Mouse (Mus musculus): Measurements from ENCODE around the gene Tacr2. TPM values are rescaled to one million over a fixed set of nuclear protein-coding genes. Genes with fewer than 3 reads are reported as not detected.

Gene Tacr2
- polyA plus RNA-seq, 1 experiment from 2014 or later: not detected

GRCm38 (mm10) chr10:62305090-62305489, 52.9 kb downstream of the Tacr2 start:
- Histone ChIP-seq H3K36me3 (ENCODE audit: control insufficient read depth, insufficient read depth, low read length) (peaks cover 85% of the 10 kb centered on the region), H3K4me2 (ENCODE audit: low read length) (no peak overlapping the region), H3K27me3 (ENCODE audit: control insufficient read depth, insufficient read depth, low read length) (no peaks in the 10 kb centered on the region), H3K9ac (ENCODE audit: low read length) (no peak overlapping the region), H3K4me1 (ENCODE audit: control insufficient read depth in 2 of 2, insufficient read depth in 2 of 2, low read length in 2 of 2) (peaks cover 6 to 23% of the 10 kb centered on the region in 2 experiments), H3K27ac (replicated peaks in 1 of 2; ENCODE audit: control insufficient read depth in 1 of 2, insufficient read depth in 1 of 2, low read depth in 2 of 2, low read length in 2 of 2) (no peak overlapping the region), H3K9me3 (ENCODE audit: control insufficient read depth, low read length) (no peaks in the 10 kb centered on the region), H3K4me3 (ENCODE audit: control insufficient read depth in 1 of 2, insufficient read depth in 1 of 2, low read depth in 1 of 2, low read length in 2 of 2) (no peak overlapping the region)
- ATAC-seq (ENCODE audit: insufficient number of reproducible peaks, insufficient read depth, low FRiP score, low read depth): no peak
- WGBS: 78% methylated on average over 6 of the region's 6 CpGs

- Histone ChIP-seq H3K4me1 (ENCODE audit: control insufficient read depth in 2 of 2, insufficient read depth in 2 of 2, low read length in 2 of 2) (peaks cover 4 to 20% of the 10 kb centered on the region in 2 experiments), H3K36me3 (ENCODE audit: control insufficient read depth, insufficient read depth, low read length) (peaks cover 77% of the 10 kb centered on the region), H3K4me3 (ENCODE audit: control insufficient read depth in 1 of 2, insufficient read depth in 1 of 2, low read depth in 1 of 2, low read length in 2 of 2) (no peak overlapping the region), H3K9me3 (ENCODE audit: control insufficient read depth, low read length) (no peaks in the 10 kb centered on the region), H3K27ac (replicated peaks in 1 of 2; ENCODE audit: control insufficient read depth in 1 of 2, insufficient read depth in 1 of 2, low read depth in 2 of 2, low read length in 2 of 2) (peak overlapping the region; percentile 11 to 57; a peak in 2 of 4 replicates), H3K9ac (ENCODE audit: low read length) (no peak overlapping the region), H3K4me2 (ENCODE audit: low read length) (no peak overlapping the region), H3K27me3 (ENCODE audit: control insufficient read depth, insufficient read depth, low read length) (no peaks in the 10 kb centered on the region)
- WGBS: 17% methylated on average over 3 of the region's 3 CpGs
- 0 out of 2 replicates have a peak, but pooled peaks have one; percentile 32 for ATAC-seq (ENCODE audit: insufficient number of reproducible peaks, insufficient read depth, low FRiP score, low read depth)
Observed at GRCm38 (mm10) chr10:62306483-62306882, 54.2 kb downstream of the Tacr2 start.

GRCm38 (mm10) chr10:62308896-62309491, 56.8 kb downstream of the Tacr2 start:
- no peak overlapping the region for H3K27ac ChIP-seq (replicated peaks in 1 of 2; ENCODE audit: control insufficient read depth in 1 of 2, insufficient read depth in 1 of 2, low read depth in 2 of 2, low read length in 2 of 2)
- H3K4me1 ChIP-seq (ENCODE audit: control insufficient read depth in 2 of 2, insufficient read depth in 2 of 2, low read length in 2 of 2): peaks cover 12 to 30% of the 10 kb centered on the region in 2 experiments
- H3K9ac ChIP-seq (ENCODE audit: low read length): no peak overlapping the region
- no peak overlapping the region for H3K4me3 ChIP-seq (ENCODE audit: control insufficient read depth in 1 of 2, insufficient read depth in 1 of 2, low read depth in 1 of 2, low read length in 2 of 2)
- no peak overlapping the region for H3K4me2 ChIP-seq (ENCODE audit: low read length)
- 91% methylated on average over 11 of the region's 11 CpGs for WGBS
- no peak for ATAC-seq (ENCODE audit: insufficient number of reproducible peaks, insufficient read depth, low FRiP score, low read depth)
- peaks cover 63% of the 10 kb centered on the region for H3K36me3 ChIP-seq (ENCODE audit: control insufficient read depth, insufficient read depth, low read length)
- no peaks in the 10 kb centered on the region for H3K27me3 ChIP-seq (ENCODE audit: control insufficient read depth, insufficient read depth, low read length)
- H3K9me3 ChIP-seq (ENCODE audit: control insufficient read depth, low read length): no peaks in the 10 kb centered on the region

- no peak overlapping the region for H3K27ac ChIP-seq (replicated peaks in 1 of 2; ENCODE audit: control insufficient read depth in 1 of 2, insufficient read depth in 1 of 2, low read depth in 2 of 2, low read length in 2 of 2)
- H3K27me3 ChIP-seq (ENCODE audit: control insufficient read depth, insufficient read depth, low read length): no peaks in the 10 kb centered on the region
- H3K9me3 ChIP-seq (ENCODE audit: control insufficient read depth, low read length): no peaks in the 10 kb centered on the region
- peaks cover 63% of the 10 kb centered on the region for H3K36me3 ChIP-seq (ENCODE audit: control insufficient read depth, insufficient read depth, low read length)
- ATAC-seq (ENCODE audit: insufficient number of reproducible peaks, insufficient read depth, low FRiP score, low read depth): no peak
- H3K4me1 ChIP-seq (ENCODE audit: control insufficient read depth in 2 of 2, insufficient read depth in 2 of 2, low read length in 2 of 2): peaks cover 17 to 36% of the 10 kb centered on the region in 2 experiments
- no peak overlapping the region for H3K4me3 ChIP-seq (ENCODE audit: control insufficient read depth in 1 of 2, insufficient read depth in 1 of 2, low read depth in 1 of 2, low read length in 2 of 2)
- no peak overlapping the region for H3K4me2 ChIP-seq (ENCODE audit: low read length)
- WGBS: 85% methylated on average over 5 of the region's 5 CpGs
- H3K9ac ChIP-seq (ENCODE audit: low read length): no peak overlapping the region
Observed at GRCm38 (mm10) chr10:62309593-62309992, 57.4 kb downstream of the Tacr2 start.

- peaks cover 17 to 38% of the 10 kb centered on the region in 2 experiments for H3K4me1 ChIP-seq (ENCODE audit: control insufficient read depth in 2 of 2, insufficient read depth in 2 of 2, low read length in 2 of 2)
- 0 out of 4 replicates have a peak overlapping the region, but pooled peaks of 1 of the 2 experiments have one; percentile 24 for H3K27ac ChIP-seq (replicated peaks in 1 of 2; ENCODE audit: control insufficient read depth in 1 of 2, insufficient read depth in 1 of 2, low read depth in 2 of 2, low read length in 2 of 2)
- 0 out of 2 replicates have a peak overlapping the region, but pooled peaks have one; percentile 18 for H3K9ac ChIP-seq (ENCODE audit: low read length)
- H3K4me3 ChIP-seq (ENCODE audit: control insufficient read depth in 1 of 2, insufficient read depth in 1 of 2, low read depth in 1 of 2, low read length in 2 of 2): no peak overlapping the region
- H3K4me2 ChIP-seq (ENCODE audit: low read length): no peak overlapping the region
- ATAC-seq (ENCODE audit: insufficient number of reproducible peaks, insufficient read depth, low FRiP score, low read depth): no peak
- no peaks in the 10 kb centered on the region for H3K9me3 ChIP-seq (ENCODE audit: control insufficient read depth, low read length)
- no peaks in the 10 kb centered on the region for H3K27me3 ChIP-seq (ENCODE audit: control insufficient read depth, insufficient read depth, low read length)
- peaks cover 63% of the 10 kb centered on the region for H3K36me3 ChIP-seq (ENCODE audit: control insufficient read depth, insufficient read depth, low read length)
- 56% methylated on average over 10 of the region's 10 CpGs for WGBS
Observed at GRCm38 (mm10) chr10:62310259-62311039, 58.2 kb downstream of the Tacr2 start.

- ATAC-seq (ENCODE audit: insufficient number of reproducible peaks, insufficient read depth, low FRiP score, low read depth): no peak
- H3K36me3 ChIP-seq (ENCODE audit: control insufficient read depth, insufficient read depth, low read length): peaks cover 66% of the 10 kb centered on the region
- H3K4me3 ChIP-seq (ENCODE audit: control insufficient read depth in 1 of 2, insufficient read depth in 1 of 2, low read depth in 1 of 2, low read length in 2 of 2): no peak overlapping the region
- peaks cover 20 to 37% of the 10 kb centered on the region in 2 experiments for H3K4me1 ChIP-seq (ENCODE audit: control insufficient read depth in 2 of 2, insufficient read depth in 2 of 2, low read length in 2 of 2)
- H3K9me3 ChIP-seq (ENCODE audit: control insufficient read depth, low read length): no peaks in the 10 kb centered on the region
- 57% methylated on average over 6 of the region's 6 CpGs for WGBS
- H3K27ac ChIP-seq (replicated peaks in 1 of 2; ENCODE audit: control insufficient read depth in 1 of 2, insufficient read depth in 1 of 2, low read depth in 2 of 2, low read length in 2 of 2): peak overlapping the region in 1 of 2 experiments; percentile 15; a peak in 2 of 4 replicates
- H3K9ac ChIP-seq (ENCODE audit: low read length): no peak overlapping the region
- H3K4me2 ChIP-seq (ENCODE audit: low read length): no peak overlapping the region
- no peaks in the 10 kb centered on the region for H3K27me3 ChIP-seq (ENCODE audit: control insufficient read depth, insufficient read depth, low read length)
Observed at GRCm38 (mm10) chr10:62311464-62311863, 59.2 kb downstream of the Tacr2 start.

- Histone ChIP-seq H3K36me3 (ENCODE audit: control insufficient read depth, insufficient read depth, low read length) (peaks cover 54% of the 10 kb centered on the region), H3K4me2 (ENCODE audit: low read length) (no peak overlapping the region), H3K4me1 (ENCODE audit: control insufficient read depth in 2 of 2, insufficient read depth in 2 of 2, low read length in 2 of 2) (peaks cover 33 to 42% of the 10 kb centered on the region in 2 experiments), H3K4me3 (ENCODE audit: control insufficient read depth in 1 of 2, insufficient read depth in 1 of 2, low read depth in 1 of 2, low read length in 2 of 2) (no peak overlapping the region), H3K27ac (replicated peaks in 1 of 2; ENCODE audit: control insufficient read depth in 1 of 2, insufficient read depth in 1 of 2, low read depth in 2 of 2, low read length in 2 of 2) (no peak overlapping the region), H3K9ac (ENCODE audit: low read length) (no peak overlapping the region), H3K9me3 (ENCODE audit: control insufficient read depth, low read length) (no peaks in the 10 kb centered on the region), H3K27me3 (ENCODE audit: control insufficient read depth, insufficient read depth, low read length) (no peaks in the 10 kb centered on the region)
- WGBS: 81% methylated on average over 8 of the region's 10 CpGs
- ATAC-seq (ENCODE audit: insufficient number of reproducible peaks, insufficient read depth, low FRiP score, low read depth): no peak
Observed at GRCm38 (mm10) chr10:62313140-62313539, 60.9 kb downstream of the Tacr2 start.

Measured in heart, embryonic 14.5 days (tissue).